Mouse (Mus musculus) urinary bladder, adult 18-20 months (tissue): ENCODE data around the gene Mtm1.
"Not testable (repeated sequence)": the region's sequence is repeated elsewhere in the genome, so short reads cannot be mapped to it uniquely, and the experiment has no call there.

Experiments
- DNase-seq, 2 experiments: peaks; one replicate each; pipeline ENCODE4 v3.0.0; 2022; ENCODE audit warnings: low spot score in 2 of 2, mixed read lengths in 2 of 2

Mtm1 gene

GRCm38 (mm10) chrX:71285473-71285872 lies 74.9 kb downstream of the Mtm1 start:
- no peak for DNase-seq

GRCm38 (mm10) chrX:71287088-71287487 lies 76.5 kb downstream of the Mtm1 start:
- DNase-seq, result no peak

- no peak for DNase-seq
Measured at GRCm38 (mm10) chrX:71294191-71294590, 83.6 kb downstream of the Mtm1 start.

- DNase-seq, result no peak
Measured at GRCm38 (mm10) chrX:71296005-71296404, 85.4 kb downstream of the Mtm1 start.

- no peak for DNase-seq
Measured at GRCm38 (mm10) chrX:71302148-71302547, 91.6 kb downstream of the Mtm1 start.

GRCm38 (mm10) chrX:71311229-71311628 lies 100.7 kb downstream of the Mtm1 start:
- peak; percentile 2 to 18 for DNase-seq

- no peak for DNase-seq
Measured at GRCm38 (mm10) chrX:71314380-71314779, 103.8 kb downstream of the Mtm1 start.

- DNase-seq, result no peak
Measured at GRCm38 (mm10) chrX:71352033-71352432, 141.5 kb downstream of the Mtm1 start.

- DNase-seq, result no peak
Measured at GRCm38 (mm10) chrX:71355331-71355730, 144.8 kb downstream of the Mtm1 start.

- DNase-seq, result not testable (repeated sequence)
Measured at GRCm38 (mm10) chrX:71361793-71362192, 151.2 kb downstream of the Mtm1 start.

GRCm38 (mm10) chrX:71364062-71364461 lies 153.5 kb downstream of the Mtm1 start:
- DNase-seq, result no peak

- DNase-seq, result peak; percentile 69 to 72
Measured at GRCm38 (mm10) chrX:71364554-71364991, 154.0 kb downstream of the Mtm1 start, which contains the start of gene Mtmr1. Gene Mtmr1, plus strand, starts transcription at chrX:71364760.

GRCm38 (mm10) chrX:71365011-71365410 lies 154.4 kb downstream of the Mtm1 start:
- peak in 1 of 2 experiments; percentile 19 for DNase-seq
